Mouse (Mus musculus) testis, adult 2 months (tissue): ENCODE data around the gene Stat5b. TPM values are rescaled to one million over a fixed set of nuclear protein-coding genes. Genes with fewer than 3 reads are reported as not detected.

ENCODE experiments used
- H3K27ac ChIP-seq: fragments of 200-500 bp; 2 replicates; pipeline ENCODE4 v1.5.1; 2012; ENCODE audit warnings: low read depth, low read length; ENCODE audit not compliant: control insufficient read depth, insufficient read depth
- H3K27me3 ChIP-seq: fragments of 200-500 bp; 2 replicates; pipeline ENCODE4 v1.6.1; 2012; ENCODE audit warnings: mild to moderate bottlenecking, low read length, moderate library complexity; ENCODE audit not compliant: control insufficient read depth, insufficient read depth
- H3K36me3 ChIP-seq: fragments of 200-500 bp; 2 replicates; pipeline ENCODE4 v1.6.1; 2012; ENCODE audit warnings: mild to moderate bottlenecking, low read length; ENCODE audit not compliant: control insufficient read depth, insufficient read depth
- H3K4me1 ChIP-seq: fragments of 200-500 bp; 2 replicates; pipeline ENCODE4 v1.6.1; 2012; ENCODE audit warnings: low read length; ENCODE audit not compliant: control insufficient read depth, insufficient read depth
- H3K4me3 ChIP-seq: fragments of 200-500 bp; 2 replicates; pipeline ENCODE4 v1.5.1; 2012; ENCODE audit warnings: low read depth, mild to moderate bottlenecking, low read length, moderate library complexity, mixed read lengths; ENCODE audit not compliant: control insufficient read depth
- CTCF ChIP-seq: fragments of 200-500 bp; IDR thresholded peaks from 2 replicates; pipeline ENCODE4 v1.5.1; 2012; ENCODE audit warnings: low read depth, mild to moderate bottlenecking, inconsistent platforms, low read length, moderate library complexity; ENCODE audit not compliant: control insufficient read depth, insufficient read depth, insufficient replicate concordance
- POLR2A ChIP-seq: fragments of 200-500 bp; IDR thresholded peaks from 2 replicates; pipeline ENCODE4 v1.6.1; 2012; ENCODE audit warnings: low read depth, mild to moderate bottlenecking, inconsistent platforms, low read length, moderate library complexity; ENCODE audit not compliant: control insufficient read depth
- polyA plus RNA-seq: library from polyadenylated mRNA; depleted of rRNA; stranded (reverse); fragments of >200 nt; gene quantifications from 2 replicates; pipeline ENCODE4 v1.2.3, GENCODE M21; 2012

The Stat5b gene
- polyA plus RNA-seq, 1 experiment, result 1.9 TPM

- no peaks in the 10 kb centered on the region for H3K27me3 ChIP-seq
These were observed 12.6 kb upstream of the Stat5b start for GRCm38 (mm10) chr11:100863141-100863540.

GRCm38 (mm10) chr11:100861836-100862235 lies 11.3 kb upstream of the Stat5b start:
- Histone ChIP-seq H3K4me1 (peaks cover 11% of the 10 kb centered on the region), H3K36me3 (no peaks in the 10 kb centered on the region), H3K27me3 (no peaks in the 10 kb centered on the region), H3K4me3 (no peak overlapping the region), H3K27ac (no peak overlapping the region)
- TF ChIP-seq POLR2A, result no peak
- TF ChIP-seq CTCF, result no peak

More at GRCm38 (mm10) chr11:100863141-100863540, 12.6 kb upstream of the Stat5b start:
- H3K27ac ChIP-seq, result no peak overlapping the region
- H3K4me3 ChIP-seq, result no peak overlapping the region
- no peaks in the 10 kb centered on the region for H3K36me3 ChIP-seq
- H3K4me1 ChIP-seq, result peaks cover 11% of the 10 kb centered on the region
- TF ChIP-seq CTCF (no peak), POLR2A (no peak)

- Histone ChIP-seq H3K27me3 (no peaks in the 10 kb centered on the region), H3K4me3 (no peak overlapping the region), H3K27ac (no peak overlapping the region), H3K4me1 (peaks cover 11% of the 10 kb centered on the region), H3K36me3 (no peaks in the 10 kb centered on the region)
- no peak for TF ChIP-seq CTCF
- no peak for TF ChIP-seq POLR2A
These were observed 10.8 kb upstream of the Stat5b start for GRCm38 (mm10) chr11:100861335-100861734.

- H3K4me3 ChIP-seq, result peak overlapping the region; percentile 73
- H3K27ac ChIP-seq, result no peak overlapping the region
- TF ChIP-seq CTCF (no peak), POLR2A (no peak)
- no peaks in the 10 kb centered on the region for H3K36me3 ChIP-seq
- peaks cover 11% of the 10 kb centered on the region for H3K4me1 ChIP-seq
- no peaks in the 10 kb centered on the region for H3K27me3 ChIP-seq
These were observed 9.9 kb upstream of the Stat5b start for GRCm38 (mm10) chr11:100860198-100861048.

- Histone ChIP-seq H3K27me3 (no peaks in the 10 kb centered on the region), H3K27ac (no peak overlapping the region), H3K4me1 (peaks cover 11% of the 10 kb centered on the region), H3K36me3 (no peaks in the 10 kb centered on the region), H3K4me3 (no peak overlapping the region)
- TF ChIP-seq CTCF, result no peak
These were observed 9.1 kb upstream of the Stat5b start for GRCm38 (mm10) chr11:100859579-100860075.

- Histone ChIP-seq H3K27ac (no peak within 1 kb of the TSS), H3K27me3 (no peaks in the 10 kb centered on the region), H3K4me3 (peak within 1 kb of the TSS; percentile 73), H3K4me1 (peaks cover 11% of the 10 kb centered on the region), H3K36me3 (no peaks in the 10 kb centered on the region)
- no peak for TF ChIP-seq CTCF
These were observed 8.5 kb upstream of the Stat5b start, which contains the start of gene Stat5a for GRCm38 (mm10) chr11:100858935-100859578. Gene Stat5a, plus strand, starts transcription at chr11:100859351.

- TF ChIP-seq POLR2A (no peak), CTCF (no peak)
- Histone ChIP-seq H3K4me3 (no peak overlapping the region), H3K27ac (no peak overlapping the region), H3K27me3 (no peaks in the 10 kb centered on the region), H3K36me3 (no peaks in the 10 kb centered on the region), H3K4me1 (peaks cover 11% of the 10 kb centered on the region)
These were observed 7.4 kb upstream of the Stat5b start for GRCm38 (mm10) chr11:100857960-100858359.
